Mouse (Mus musculus): ENCODE results near the gene Psors1c2.

The Psors1c2 gene

GRCm38 (mm10) chr17:35532901-35533300 is at the start of gene Psors1c2:
Gene Psors1c2 (plus strand): TSS chr17:35533201.
- in situ Hi-C loops (cut with MboI; ENCODE audit: low pct_unique_long_range_greater_than_20kb in 1 of 2, low sequenced_read_pairs in 2 of 2, unreplicated experiment in 1 of 2), result no loop called here

- in situ Hi-C loops (cut with MboI; ENCODE audit: low pct_unique_long_range_greater_than_20kb in 1 of 2, low sequenced_read_pairs in 2 of 2, unreplicated experiment in 1 of 2), result no loop called here
These were observed 48.9 kb upstream of the Psors1c2 start for GRCm38 (mm10) chr17:35484066-35484465.

- in situ Hi-C loops (cut with MboI; ENCODE audit: low pct_unique_long_range_greater_than_20kb in 1 of 2, low sequenced_read_pairs in 2 of 2, unreplicated experiment in 1 of 2), result no loop called here
These were observed 47.3 kb upstream of the Psors1c2 start for GRCm38 (mm10) chr17:35485702-35486101.

GRCm38 (mm10) chr17:35486726-35487125 is 46.3 kb upstream of the Psors1c2 start:
- in situ Hi-C loops (cut with MboI; ENCODE audit: low pct_unique_long_range_greater_than_20kb in 1 of 2, low sequenced_read_pairs in 2 of 2, unreplicated experiment in 1 of 2), result no loop called here

- in situ Hi-C loops (cut with MboI; ENCODE audit: low pct_unique_long_range_greater_than_20kb in 1 of 2, low sequenced_read_pairs in 2 of 2, unreplicated experiment in 1 of 2), result no loop called here
These were observed 45.0 kb upstream of the Psors1c2 start for GRCm38 (mm10) chr17:35488041-35488440.

GRCm38 (mm10) chr17:35490320-35490719 is 42.7 kb upstream of the Psors1c2 start:
- in situ Hi-C loops (cut with MboI; ENCODE audit: low pct_unique_long_range_greater_than_20kb in 1 of 2, low sequenced_read_pairs in 2 of 2, unreplicated experiment in 1 of 2), result no loop called here

- in situ Hi-C loops (cut with MboI; ENCODE audit: low pct_unique_long_range_greater_than_20kb in 1 of 2, low sequenced_read_pairs in 2 of 2, unreplicated experiment in 1 of 2), result no loop called here
These were observed 35.9 kb upstream of the Psors1c2 start for GRCm38 (mm10) chr17:35497124-35497523.

- in situ Hi-C loops (cut with MboI; ENCODE audit: low pct_unique_long_range_greater_than_20kb in 1 of 2, low sequenced_read_pairs in 2 of 2, unreplicated experiment in 1 of 2), result loop anchor here in 1 of 2 experiments (25.0 kb wide), 1 partner anchor 1485 kb away; the partner anchor contains the start of genes 2410137M14Rik and H2-M5
These were observed 30.8 kb upstream of the Psors1c2 start for GRCm38 (mm10) chr17:35502226-35502625.

- in situ Hi-C loops (cut with MboI; ENCODE audit: low pct_unique_long_range_greater_than_20kb in 1 of 2, low sequenced_read_pairs in 2 of 2, unreplicated experiment in 1 of 2), result loop anchor here in 1 of 2 experiments (25.0 kb wide), 1 partner anchor 1485 kb away; the partner anchor contains the start of genes 2410137M14Rik and H2-M5
These were observed 30.2 kb upstream of the Psors1c2 start for GRCm38 (mm10) chr17:35502762-35503161.

GRCm38 (mm10) chr17:35503849-35504248 is 29.2 kb upstream of the Psors1c2 start:
- in situ Hi-C loops (cut with MboI; ENCODE audit: low pct_unique_long_range_greater_than_20kb in 1 of 2, low sequenced_read_pairs in 2 of 2, unreplicated experiment in 1 of 2), result loop anchor here in 1 of 2 experiments (25.0 kb wide), 1 partner anchor 1483 kb away; the partner anchor contains the start of genes 2410137M14Rik and H2-M5

GRCm38 (mm10) chr17:35504628-35505481 is 28.1 kb upstream of the Psors1c2 start:
- in situ Hi-C loops (cut with MboI; ENCODE audit: low pct_unique_long_range_greater_than_20kb in 1 of 2, low sequenced_read_pairs in 2 of 2, unreplicated experiment in 1 of 2), result loop anchor here in 1 of 2 experiments (25.0 kb wide), 1 partner anchor 1482 kb away; the partner anchor contains the start of genes 2410137M14Rik and H2-M5

GRCm38 (mm10) chr17:35505776-35506175 is 27.2 kb upstream of the Psors1c2 start, which contains the start of gene Pou5f1:
Gene Pou5f1 (plus strand): TSS chr17:35506018.
- in situ Hi-C loops (cut with MboI; ENCODE audit: low pct_unique_long_range_greater_than_20kb in 1 of 2, low sequenced_read_pairs in 2 of 2, unreplicated experiment in 1 of 2), result loop anchor here in 1 of 2 experiments (25.0 kb wide), 1 partner anchor 1482 kb away; the partner anchor contains the start of genes 2410137M14Rik and H2-M5

- in situ Hi-C loops (cut with MboI; ENCODE audit: low pct_unique_long_range_greater_than_20kb in 1 of 2, low sequenced_read_pairs in 2 of 2, unreplicated experiment in 1 of 2), result loop anchor here in 1 of 2 experiments (25.0 kb wide), 1 partner anchor 1480 kb away; the partner anchor contains the start of genes 2410137M14Rik and H2-M5
These were observed 26.1 kb upstream of the Psors1c2 start for GRCm38 (mm10) chr17:35506881-35507280.

- in situ Hi-C loops (cut with MboI; ENCODE audit: low pct_unique_long_range_greater_than_20kb in 1 of 2, low sequenced_read_pairs in 2 of 2, unreplicated experiment in 1 of 2), result loop anchor here in 1 of 2 experiments (25.0 kb wide), 1 partner anchor 1480 kb away; the partner anchor contains the start of genes 2410137M14Rik and H2-M5
These were observed 25.3 kb upstream of the Psors1c2 start for GRCm38 (mm10) chr17:35507556-35508260.

- in situ Hi-C loops (cut with MboI; ENCODE audit: low pct_unique_long_range_greater_than_20kb in 1 of 2, low sequenced_read_pairs in 2 of 2, unreplicated experiment in 1 of 2), result loop anchor here in 1 of 2 experiments (25.0 kb wide), 1 partner anchor 1479 kb away; the partner anchor contains the start of genes 2410137M14Rik and H2-M5
These were observed 24.7 kb upstream of the Psors1c2 start for GRCm38 (mm10) chr17:35508279-35508678.

GRCm38 (mm10) chr17:35509284-35509683 is 23.7 kb upstream of the Psors1c2 start:
- in situ Hi-C loops (cut with MboI; ENCODE audit: low pct_unique_long_range_greater_than_20kb in 1 of 2, low sequenced_read_pairs in 2 of 2, unreplicated experiment in 1 of 2), result loop anchor here in 1 of 2 experiments (25.0 kb wide), 1 partner anchor 1478 kb away; the partner anchor contains the start of genes 2410137M14Rik and H2-M5

GRCm38 (mm10) chr17:35512916-35513626 is 19.9 kb upstream of the Psors1c2 start:
- in situ Hi-C loops (cut with MboI; ENCODE audit: low pct_unique_long_range_greater_than_20kb in 1 of 2, low sequenced_read_pairs in 2 of 2, unreplicated experiment in 1 of 2), result loop anchor here in 1 of 2 experiments (25.0 kb wide), 1 partner anchor 1474 kb away; the partner anchor contains the start of genes 2410137M14Rik and H2-M5

- in situ Hi-C loops (cut with MboI; ENCODE audit: low pct_unique_long_range_greater_than_20kb in 1 of 2, low sequenced_read_pairs in 2 of 2, unreplicated experiment in 1 of 2), result loop anchor here in 1 of 2 experiments (25.0 kb wide), 1 partner anchor 1473 kb away; the partner anchor contains the start of genes 2410137M14Rik and H2-M5
These were observed 19.1 kb upstream of the Psors1c2 start for GRCm38 (mm10) chr17:35513886-35514285.
